Mouse (Mus musculus): ENCODE results near the gene Prkd3. TPM values are rescaled to one million over a fixed set of nuclear protein-coding genes. Genes with fewer than 3 reads are reported as not detected.

The Prkd3 gene
- total RNA-seq, 2 experiments from 2014 or later = 37.9 to 39.6 TPM

- no peak for DNase-seq (ENCODE audit: low spot score in 2 of 2)
Measured at GRCm38 (mm10) chr17:79014911-79015685, 5.5 kb downstream of the Prkd3 start.

GRCm38 (mm10) chr17:79013625-79014024 lies 7.0 kb downstream of the Prkd3 start:
- DNase-seq (ENCODE audit: low spot score in 2 of 2) = no peak

- no peak for DNase-seq (ENCODE audit: low spot score in 2 of 2)
Measured at GRCm38 (mm10) chr17:78999745-79000270, 20.8 kb downstream of the Prkd3 start.

GRCm38 (mm10) chr17:78999189-78999588 lies 21.4 kb downstream of the Prkd3 start:
- no peak for DNase-seq (ENCODE audit: low spot score in 2 of 2)

GRCm38 (mm10) chr17:78998130-78998529 lies 22.5 kb downstream of the Prkd3 start:
- no peak for DNase-seq (ENCODE audit: low spot score in 2 of 2)

GRCm38 (mm10) chr17:78994931-78995820 lies 25.4 kb downstream of the Prkd3 start:
- no peak for DNase-seq (ENCODE audit: low spot score in 2 of 2)

GRCm38 (mm10) chr17:78994382-78994781 lies 26.2 kb downstream of the Prkd3 start:
- DNase-seq (ENCODE audit: low spot score in 2 of 2) = no peak

GRCm38 (mm10) chr17:78993670-78994069 lies 26.9 kb downstream of the Prkd3 start:
- DNase-seq (ENCODE audit: low spot score in 2 of 2) = no peak

GRCm38 (mm10) chr17:78992303-78993027 lies 28.2 kb downstream of the Prkd3 start:
- no peak for DNase-seq (ENCODE audit: low spot score in 2 of 2)

GRCm38 (mm10) chr17:78991549-78991948 lies 29.1 kb downstream of the Prkd3 start:
- DNase-seq (ENCODE audit: low spot score in 2 of 2) = no peak

- no peak for DNase-seq (ENCODE audit: low spot score in 2 of 2)
Measured at GRCm38 (mm10) chr17:78989015-78989414, 31.6 kb downstream of the Prkd3 start.

GRCm38 (mm10) chr17:78983736-78984135 lies 36.9 kb downstream of the Prkd3 start:
- no peak for DNase-seq (ENCODE audit: low spot score in 2 of 2)

- no peak for DNase-seq (ENCODE audit: low spot score in 2 of 2)
Measured at GRCm38 (mm10) chr17:78983166-78983565, 37.5 kb downstream of the Prkd3 start.

- DNase-seq (ENCODE audit: low spot score in 2 of 2) = no peak
Measured at GRCm38 (mm10) chr17:78968500-78968899, 52.1 kb downstream of the Prkd3 start.

GRCm38 (mm10) chr17:78966092-78966883 lies 54.3 kb downstream of the Prkd3 start:
- no peak for DNase-seq (ENCODE audit: low spot score in 2 of 2)

GRCm38 (mm10) chr17:78964387-78964786 lies 56.2 kb downstream of the Prkd3 start:
- DNase-seq (ENCODE audit: low spot score in 2 of 2) = no peak

GRCm38 (mm10) chr17:78959473-78959872 lies 61.1 kb downstream of the Prkd3 start:
- DNase-seq (ENCODE audit: low spot score in 2 of 2) = no peak

GRCm38 (mm10) chr17:78953240-78953639 lies 67.4 kb downstream of the Prkd3 start:
- no peak for DNase-seq (ENCODE audit: low spot score in 2 of 2)

GRCm38 (mm10) chr17:78952070-78952469 lies 68.5 kb downstream of the Prkd3 start:
- no peak for DNase-seq (ENCODE audit: low spot score in 2 of 2)

GRCm38 (mm10) chr17:78951225-78951624 lies 69.4 kb downstream of the Prkd3 start:
- no peak for DNase-seq (ENCODE audit: low spot score in 2 of 2)
